Mouse (Mus musculus): Measurements from ENCODE around the gene Zfp574.
A peak's percentile ranks its signal among the peaks of the same experiment; 100 is the strongest.
"Not testable (repeated sequence)": the region's sequence is repeated elsewhere in the genome, so short reads cannot be mapped to it uniquely, and the experiment has no call there.

Gene Zfp574

GRCm38 (mm10) chr7:25071979-25072715 is at the start of gene Zfp574, which contains the start of gene Grik5:
TSS of gene Zfp574 (plus strand) at chr7:25072567.
TSS of gene Grik5 (minus strand) at chr7:25072346.
- DNase-seq (ENCODE audit: low read depth): no peak

- DNase-seq (ENCODE audit: low read depth): peak; percentile 74
Measured at GRCm38 (mm10) chr7:25025855-25026439, 46.4 kb upstream of the Zfp574 start.

- DNase-seq (ENCODE audit: low read depth): peak; percentile 72
Measured at GRCm38 (mm10) chr7:25026452-25026851, 45.9 kb upstream of the Zfp574 start.

GRCm38 (mm10) chr7:25030032-25030753 is 42.2 kb upstream of the Zfp574 start:
- DNase-seq (ENCODE audit: low read depth): peak; percentile 90

- DNase-seq (ENCODE audit: low read depth): no peak
Measured at GRCm38 (mm10) chr7:25031528-25031927, 40.8 kb upstream of the Zfp574 start.

- no peak for DNase-seq (ENCODE audit: low read depth)
Measured at GRCm38 (mm10) chr7:25034796-25035195, 37.6 kb upstream of the Zfp574 start.

GRCm38 (mm10) chr7:25035916-25036315 is 36.5 kb upstream of the Zfp574 start:
- peak; percentile 83 for DNase-seq (ENCODE audit: low read depth)

- no peak for DNase-seq (ENCODE audit: low read depth)
Measured at GRCm38 (mm10) chr7:25041921-25042320, 30.4 kb upstream of the Zfp574 start.

GRCm38 (mm10) chr7:25044599-25044998 is 27.8 kb upstream of the Zfp574 start:
- DNase-seq (ENCODE audit: low read depth): not testable (repeated sequence)

GRCm38 (mm10) chr7:25047363-25047762 is 25.0 kb upstream of the Zfp574 start:
- no peak for DNase-seq (ENCODE audit: low read depth)

GRCm38 (mm10) chr7:25049295-25049930 is 23.0 kb upstream of the Zfp574 start:
- DNase-seq (ENCODE audit: low read depth): no peak

GRCm38 (mm10) chr7:25052587-25052986 is 19.8 kb upstream of the Zfp574 start:
- DNase-seq (ENCODE audit: low read depth): no peak

- no peak for DNase-seq (ENCODE audit: low read depth)
Measured at GRCm38 (mm10) chr7:25056951-25057350, 15.4 kb upstream of the Zfp574 start.

GRCm38 (mm10) chr7:25057888-25058287 is 14.5 kb upstream of the Zfp574 start:
- no peak for DNase-seq (ENCODE audit: low read depth)

GRCm38 (mm10) chr7:25058394-25058793 is 14.0 kb upstream of the Zfp574 start:
- DNase-seq (ENCODE audit: low read depth): no peak

- DNase-seq (ENCODE audit: low read depth): peak; percentile 16
Measured at GRCm38 (mm10) chr7:25058836-25059235, 13.5 kb upstream of the Zfp574 start.

- DNase-seq (ENCODE audit: low read depth): no peak
Measured at GRCm38 (mm10) chr7:25063346-25063745, 9.0 kb upstream of the Zfp574 start.

GRCm38 (mm10) chr7:25063900-25064299 is 8.5 kb upstream of the Zfp574 start:
- no peak for DNase-seq (ENCODE audit: low read depth)

- DNase-seq (ENCODE audit: low read depth): no peak
Measured at GRCm38 (mm10) chr7:25067338-25067737, 5.0 kb upstream of the Zfp574 start.

GRCm38 (mm10) chr7:25067909-25068656 is 4.3 kb upstream of the Zfp574 start:
- DNase-seq (ENCODE audit: low read depth): no peak

GRCm38 (mm10) chr7:25068724-25069123 is 3.6 kb upstream of the Zfp574 start:
- DNase-seq (ENCODE audit: low read depth): no peak
